Mouse (Mus musculus): ENCODE measurements around the gene Tspan15. TPM values are rescaled to one million over a fixed set of nuclear protein-coding genes. Genes with fewer than 3 reads are reported as not detected.

Tspan15 gene
- polyA plus RNA-seq, 1 experiment from 2014 or later: 22.2 TPM

GRCm38 (mm10) chr10:62138040-62138439 is 93.0 kb downstream of the Tspan15 start:
- Histone ChIP-seq H3K9ac (no peak overlapping the region), H3K9me3 (no peaks in the 10 kb centered on the region), H3K4me2 (no peak overlapping the region), H3K4me1 (replicated peaks) (peaks cover 10% of the 10 kb centered on the region), H3K27ac (replicated peaks) (no peak overlapping the region), H3K36me3 (no peaks in the 10 kb centered on the region), H3K4me3 (no peak overlapping the region), H3K27me3 (peaks cover 71% of the 10 kb centered on the region)
- 30% methylated on average over 3 of the region's 3 CpGs for WGBS
- ATAC-seq (ENCODE audit: low FRiP score, low read depth): no peak

- Histone ChIP-seq H3K4me2 (no peak overlapping the region), H3K27me3 (peaks cover 80% of the 10 kb centered on the region), H3K4me3 (no peak overlapping the region), H3K36me3 (no peaks in the 10 kb centered on the region), H3K4me1 (replicated peaks) (peaks cover 15% of the 10 kb centered on the region), H3K9ac (no peak overlapping the region), H3K27ac (replicated peaks) (no peak overlapping the region), H3K9me3 (no peaks in the 10 kb centered on the region)
- ATAC-seq (ENCODE audit: low FRiP score, low read depth): no peak
- 2% methylated on average over 4 of the region's 4 CpGs for WGBS
These were observed 93.9 kb downstream of the Tspan15 start for GRCm38 (mm10) chr10:62137150-62137549.

- 5% methylated on average over 8 of the region's 8 CpGs for WGBS
- Histone ChIP-seq H3K4me3 (no peak overlapping the region), H3K9ac (no peak overlapping the region), H3K27me3 (peaks cover 87% of the 10 kb centered on the region), H3K9me3 (no peaks in the 10 kb centered on the region), H3K27ac (replicated peaks) (no peak overlapping the region), H3K36me3 (no peaks in the 10 kb centered on the region), H3K4me1 (replicated peaks) (peaks cover 15% of the 10 kb centered on the region), H3K4me2 (no peak overlapping the region)
- no peak for ATAC-seq (ENCODE audit: low FRiP score, low read depth)
These were observed 95.2 kb downstream of the Tspan15 start for GRCm38 (mm10) chr10:62135696-62136470.

Small RNAs within 50 kb of the gene (microRNA-seq; reads per million reads assigned to microRNA genes)
- gene Mir7662: 1.5 reads per million

Other genes with a start within 250 kb of the Tspan15 start
- gene Neurog3, start 98.2 kb downstream of the Tspan15 start, polyA plus RNA-seq (2015; fragmentation: Nextera tagmentation; extraction: Ambion mirVana): not detected in 2 replicates
- 149 and 161 TPM in 2 replicates for gene Fam241b, start 87.3 kb downstream of the Tspan15 start, polyA plus RNA-seq (2015; fragmentation: Nextera tagmentation; extraction: Ambion mirVana)
- 0.07 TPM in 1 of 2 replicates, not detected in the other for gene Tacr2, start 21.2 kb upstream of the Tspan15 start, polyA plus RNA-seq (2015; fragmentation: Nextera tagmentation; extraction: Ambion mirVana)
- gene Hk1, start 148.7 kb upstream of the Tspan15 start, polyA plus RNA-seq (2015; fragmentation: Nextera tagmentation; extraction: Ambion mirVana): 128 and 140 TPM in 2 replicates
- gene Hkdc1, start 191.2 kb upstream of the Tspan15 start, polyA plus RNA-seq (2015; fragmentation: Nextera tagmentation; extraction: Ambion mirVana): 0.59 and 0.97 TPM in 2 replicates
- 0.91 and 0.98 TPM in 2 replicates for gene 4930507D05Rik, start 218.2 kb upstream of the Tspan15 start, polyA plus RNA-seq (2015; fragmentation: Nextera tagmentation; extraction: Ambion mirVana)
- gene Supv3l1, start 218.5 kb upstream of the Tspan15 start, polyA plus RNA-seq (2015; fragmentation: Nextera tagmentation; extraction: Ambion mirVana): 21.3 and 21.5 TPM in 2 replicates

All from hindbrain, embryonic 15.5 days (tissue).